Mouse (Mus musculus): ENCODE data around the gene Klk5. TPM values are rescaled to one million over a fixed set of nuclear protein-coding genes. Genes with fewer than 3 reads are reported as not detected.
A peak's percentile ranks its signal among the peaks of the same experiment; 100 is the strongest.

The Klk5 gene
- polyA plus RNA-seq, 1 experiment: not detected

GRCm38 (mm10) chr7:43880912-43881311, 39.1 kb downstream of the Klk5 start, which contains the start of gene Klk4:
Gene Klk4 (plus strand): TSS chr7:43881160.
- H3K36me3 ChIP-seq (ENCODE audit: control insufficient read depth, insufficient read depth): no peaks in the 10 kb centered on the region
- TF ChIP-seq MYOD1 (IDR thresholded peaks at IDR 0.05; ENCODE audit: control insufficient read depth in 1 of 3, insufficient read length in 2 of 3, low read depth in 2 of 3) (no peak), MAX (IDR thresholded peaks at IDR 0.05; ENCODE audit: low read depth) (no peak), POLR2A (IDR thresholded peaks at IDR 0.05; ENCODE audit: insufficient read length, low read depth) (no peak), POLR2AphosphoS2 (IDR thresholded peaks at IDR 0.05; ENCODE audit: insufficient read length, low read depth) (no peak), USF1 (IDR thresholded peaks at IDR 0.05; ENCODE audit: low read depth) (no peak), CEBPB (IDR thresholded peaks at IDR 0.05; ENCODE audit: insufficient read depth, poor library complexity, severe bottlenecking) (no peak), E2F4 (IDR thresholded peaks at IDR 0.05; ENCODE audit: insufficient read depth) (no peak), REST (IDR thresholded peaks at IDR 0.05; ENCODE audit: insufficient read depth, insufficient read length) (no peak)
- H3K27me3 ChIP-seq (ENCODE audit: control insufficient read depth, insufficient read depth, insufficient read length): no peaks in the 10 kb centered on the region
- no peak within 1 kb of the TSS for H3K4me2 ChIP-seq (ENCODE audit: low read depth)
- no peak within 1 kb of the TSS for H3ac ChIP-seq (ENCODE audit: control insufficient read depth, insufficient read length)
- no peaks in the 10 kb centered on the region for H3K79me2 ChIP-seq (ENCODE audit: control insufficient read depth, insufficient read depth)
- H3K4me3 ChIP-seq: no peak within 1 kb of the TSS

GRCm38 (mm10) chr7:43882346-43882745, 40.6 kb downstream of the Klk5 start:
- Histone ChIP-seq H3K4me2 (ENCODE audit: low read depth) (no peak overlapping the region), H3ac (ENCODE audit: control insufficient read depth, insufficient read length) (no peak overlapping the region), H3K79me2 (ENCODE audit: control insufficient read depth, insufficient read depth) (no peaks in the 10 kb centered on the region), H3K36me3 (ENCODE audit: control insufficient read depth, insufficient read depth) (no peaks in the 10 kb centered on the region), H3K4me3 (no peak overlapping the region), H3K27me3 (ENCODE audit: control insufficient read depth, insufficient read depth, insufficient read length) (no peaks in the 10 kb centered on the region)
- TF ChIP-seq E2F4 (IDR thresholded peaks at IDR 0.05; ENCODE audit: insufficient read depth) (no peak), MYOG (IDR thresholded peaks at IDR 0.05; ENCODE audit: control insufficient read depth in 1 of 3, insufficient read depth in 1 of 3, insufficient read length in 2 of 3, low read depth in 2 of 3) (no peak), REST (IDR thresholded peaks at IDR 0.05; ENCODE audit: insufficient read depth, insufficient read length) (no peak), MYOD1 (IDR thresholded peaks at IDR 0.05; ENCODE audit: control insufficient read depth in 1 of 3, insufficient read length in 2 of 3, low read depth in 2 of 3) (no peak), TCF3 (IDR thresholded peaks at IDR 0.05; ENCODE audit: insufficient read length, low read depth) (no peak), TCF12 (IDR thresholded peaks at IDR 0.05; ENCODE audit: insufficient read depth, poor library complexity, severe bottlenecking) (no peak), CEBPB (IDR thresholded peaks at IDR 0.05; ENCODE audit: insufficient read depth, poor library complexity, severe bottlenecking) (no peak), USF1 (IDR thresholded peaks at IDR 0.05; ENCODE audit: low read depth) (no peak), MAX (IDR thresholded peaks at IDR 0.05; ENCODE audit: low read depth) (no peak), SRF (IDR thresholded peaks at IDR 0.05; ENCODE audit: control insufficient read depth, insufficient read length, low read depth) (no peak), POLR2A (IDR thresholded peaks at IDR 0.05; ENCODE audit: insufficient read length, low read depth) (no peak), POLR2AphosphoS2 (IDR thresholded peaks at IDR 0.05; ENCODE audit: insufficient read length, low read depth) (no peak)

GRCm38 (mm10) chr7:43882811-43883210, 41.0 kb downstream of the Klk5 start:
- Histone ChIP-seq H3K27me3 (ENCODE audit: control insufficient read depth, insufficient read depth, insufficient read length) (no peaks in the 10 kb centered on the region), H3K79me2 (ENCODE audit: control insufficient read depth, insufficient read depth) (no peaks in the 10 kb centered on the region), H3K4me3 (no peak overlapping the region), H3ac (ENCODE audit: control insufficient read depth, insufficient read length) (no peak overlapping the region), H3K36me3 (ENCODE audit: control insufficient read depth, insufficient read depth) (no peaks in the 10 kb centered on the region), H3K4me2 (ENCODE audit: low read depth) (no peak overlapping the region)
- TF ChIP-seq TCF3 (IDR thresholded peaks at IDR 0.05; ENCODE audit: insufficient read length, low read depth) (no peak), MAX (IDR thresholded peaks at IDR 0.05; ENCODE audit: low read depth) (no peak), E2F4 (IDR thresholded peaks at IDR 0.05; ENCODE audit: insufficient read depth) (no peak), SRF (IDR thresholded peaks at IDR 0.05; ENCODE audit: control insufficient read depth, insufficient read length, low read depth) (no peak), MYOG (IDR thresholded peaks at IDR 0.05; ENCODE audit: control insufficient read depth in 1 of 3, insufficient read depth in 1 of 3, insufficient read length in 2 of 3, low read depth in 2 of 3) (no peak), POLR2A (IDR thresholded peaks at IDR 0.05; ENCODE audit: insufficient read length, low read depth) (no peak)

GRCm38 (mm10) chr7:43883547-43883946, 41.8 kb downstream of the Klk5 start:
- peak overlapping the region; percentile 18 for H3K4me2 ChIP-seq (ENCODE audit: low read depth)
- H3K27me3 ChIP-seq (ENCODE audit: control insufficient read depth, insufficient read depth, insufficient read length): no peaks in the 10 kb centered on the region
- no peak for TF ChIP-seq REST (IDR thresholded peaks at IDR 0.05; ENCODE audit: insufficient read depth, insufficient read length)
- no peak for TF ChIP-seq USF1 (IDR thresholded peaks at IDR 0.05; ENCODE audit: low read depth)
- TF ChIP-seq E2F4 (IDR thresholded peaks at IDR 0.05; ENCODE audit: insufficient read depth): no peak
- no peak for TF ChIP-seq MYOD1 (IDR thresholded peaks at IDR 0.05; ENCODE audit: control insufficient read depth in 1 of 3, insufficient read length in 2 of 3, low read depth in 2 of 3)
- no peak for TF ChIP-seq SRF (IDR thresholded peaks at IDR 0.05; ENCODE audit: control insufficient read depth, insufficient read length, low read depth)
- no peak for TF ChIP-seq POLR2AphosphoS2 (IDR thresholded peaks at IDR 0.05; ENCODE audit: insufficient read length, low read depth)
- H3K36me3 ChIP-seq (ENCODE audit: control insufficient read depth, insufficient read depth): no peaks in the 10 kb centered on the region
- no peak overlapping the region for H3K4me3 ChIP-seq
- no peaks in the 10 kb centered on the region for H3K79me2 ChIP-seq (ENCODE audit: control insufficient read depth, insufficient read depth)
- no peak overlapping the region for H3ac ChIP-seq (ENCODE audit: control insufficient read depth, insufficient read length)

- H3K27me3 ChIP-seq (ENCODE audit: control insufficient read depth, insufficient read depth, insufficient read length): no peaks in the 10 kb centered on the region
- TF ChIP-seq SRF (IDR thresholded peaks at IDR 0.05; ENCODE audit: control insufficient read depth, insufficient read length, low read depth) (no peak), MYOD1 (IDR thresholded peaks at IDR 0.05; ENCODE audit: control insufficient read depth in 1 of 3, insufficient read length in 2 of 3, low read depth in 2 of 3) (no peak), E2F4 (IDR thresholded peaks at IDR 0.05; ENCODE audit: insufficient read depth) (no peak), MYOG (IDR thresholded peaks at IDR 0.05; ENCODE audit: control insufficient read depth in 1 of 3, insufficient read depth in 1 of 3, insufficient read length in 2 of 3, low read depth in 2 of 3) (no peak), POLR2AphosphoS2 (IDR thresholded peaks at IDR 0.05; ENCODE audit: insufficient read length, low read depth) (no peak), REST (IDR thresholded peaks at IDR 0.05; ENCODE audit: insufficient read depth, insufficient read length) (no peak), POLR2A (IDR thresholded peaks at IDR 0.05; ENCODE audit: insufficient read length, low read depth) (no peak), TCF3 (IDR thresholded peaks at IDR 0.05; ENCODE audit: insufficient read length, low read depth) (no peak), MAX (IDR thresholded peaks at IDR 0.05; ENCODE audit: low read depth) (no peak), TCF12 (IDR thresholded peaks at IDR 0.05; ENCODE audit: insufficient read depth, poor library complexity, severe bottlenecking) (no peak), CEBPB (IDR thresholded peaks at IDR 0.05; ENCODE audit: insufficient read depth, poor library complexity, severe bottlenecking) (no peak), USF1 (IDR thresholded peaks at IDR 0.05; ENCODE audit: low read depth) (no peak)
- H3K4me3 ChIP-seq: no peak overlapping the region
- no peaks in the 10 kb centered on the region for H3K79me2 ChIP-seq (ENCODE audit: control insufficient read depth, insufficient read depth)
- no peak overlapping the region for H3K4me2 ChIP-seq (ENCODE audit: low read depth)
- no peak overlapping the region for H3ac ChIP-seq (ENCODE audit: control insufficient read depth, insufficient read length)
- H3K36me3 ChIP-seq (ENCODE audit: control insufficient read depth, insufficient read depth): no peaks in the 10 kb centered on the region
These were observed 49.6 kb downstream of the Klk5 start for GRCm38 (mm10) chr7:43891365-43891764.

All from myocyte (in vitro differentiated cells).